Mouse (Mus musculus): ENCODE results near the gene Brap.

- TF ChIP-seq POLR2A (IDR thresholded peaks at IDR 0.05; ENCODE audit: insufficient read length, low read depth): no peak
- no peak for TF ChIP-seq POLR2AphosphoS2 (IDR thresholded peaks at IDR 0.05; ENCODE audit: insufficient read length, low read depth)
- no peak for TF ChIP-seq TCF12 (IDR thresholded peaks at IDR 0.05; ENCODE audit: insufficient read depth, poor library complexity, severe bottlenecking)
- TF ChIP-seq REST (IDR thresholded peaks at IDR 0.05; ENCODE audit: insufficient read depth, insufficient read length): no peak
- no peak for TF ChIP-seq USF1 (IDR thresholded peaks at IDR 0.05; ENCODE audit: low read depth)
- TF ChIP-seq E2F4 (IDR thresholded peaks at IDR 0.05; ENCODE audit: insufficient read depth): no peak
These were observed 58.1 kb downstream of the Brap start for GRCm38 (mm10) chr5:121718462-121718861.

Data from myocyte (in vitro differentiated cells).